Mouse (Mus musculus): ENCODE results near the gene Slc34a2.

Gene Slc34a2

DNA sequence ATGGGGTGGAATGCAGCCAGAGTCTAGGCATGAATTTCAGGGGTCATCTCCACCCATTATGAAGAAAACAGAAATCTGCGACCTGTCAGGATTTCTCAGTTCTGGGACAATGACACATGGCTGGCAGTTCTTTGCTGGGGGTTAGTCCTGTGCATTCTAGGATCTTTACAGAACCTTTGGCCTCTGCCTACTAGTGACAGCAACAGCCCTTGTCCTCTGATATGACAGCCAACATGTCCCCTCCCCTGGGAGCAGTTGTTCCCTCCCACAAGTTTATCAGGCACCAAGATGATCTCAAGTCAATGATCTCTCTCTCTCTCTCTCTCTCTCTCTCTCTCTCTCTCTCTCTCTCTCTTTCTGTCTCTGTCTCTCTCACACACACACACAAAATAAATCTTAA, 6.5 kb upstream of the Slc34a2 start:
- DNase-seq, result no peak

DNA sequence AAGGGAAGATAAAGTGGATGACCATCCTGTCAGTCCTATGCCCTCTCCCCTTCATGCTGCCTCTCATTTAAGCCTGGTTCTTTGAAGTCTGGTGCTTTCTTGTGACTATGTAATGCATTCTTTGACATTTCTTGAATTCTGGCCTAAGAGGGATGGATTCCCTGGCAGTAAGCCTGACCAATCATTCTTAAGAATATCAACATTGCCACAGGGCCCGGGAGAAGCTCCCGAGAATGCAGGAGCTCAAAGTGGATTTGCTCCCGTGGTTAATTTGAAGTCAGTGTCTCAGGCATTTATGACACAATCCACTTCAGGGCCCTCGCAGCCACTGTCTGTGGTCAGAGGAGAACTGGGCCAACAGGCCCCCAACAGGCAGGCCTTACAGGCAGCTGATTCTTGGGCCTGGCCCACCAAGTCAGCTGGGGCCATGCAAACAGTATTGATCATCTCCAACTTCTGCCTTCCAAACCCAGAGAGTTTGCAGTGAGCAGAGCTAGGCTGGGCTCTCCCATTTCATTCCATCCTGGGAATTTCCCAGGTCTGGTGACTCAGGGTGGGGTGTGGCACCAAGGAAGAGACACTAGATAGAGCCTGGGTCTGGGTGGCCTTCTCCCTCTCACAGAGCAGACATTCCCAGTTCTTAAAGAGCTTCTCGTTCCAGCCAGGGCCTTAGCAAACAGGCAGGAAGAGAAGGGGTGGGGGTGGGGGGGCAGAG, 4.3 kb downstream of the Slc34a2 start:
- DNase-seq, result no peak

DNA sequence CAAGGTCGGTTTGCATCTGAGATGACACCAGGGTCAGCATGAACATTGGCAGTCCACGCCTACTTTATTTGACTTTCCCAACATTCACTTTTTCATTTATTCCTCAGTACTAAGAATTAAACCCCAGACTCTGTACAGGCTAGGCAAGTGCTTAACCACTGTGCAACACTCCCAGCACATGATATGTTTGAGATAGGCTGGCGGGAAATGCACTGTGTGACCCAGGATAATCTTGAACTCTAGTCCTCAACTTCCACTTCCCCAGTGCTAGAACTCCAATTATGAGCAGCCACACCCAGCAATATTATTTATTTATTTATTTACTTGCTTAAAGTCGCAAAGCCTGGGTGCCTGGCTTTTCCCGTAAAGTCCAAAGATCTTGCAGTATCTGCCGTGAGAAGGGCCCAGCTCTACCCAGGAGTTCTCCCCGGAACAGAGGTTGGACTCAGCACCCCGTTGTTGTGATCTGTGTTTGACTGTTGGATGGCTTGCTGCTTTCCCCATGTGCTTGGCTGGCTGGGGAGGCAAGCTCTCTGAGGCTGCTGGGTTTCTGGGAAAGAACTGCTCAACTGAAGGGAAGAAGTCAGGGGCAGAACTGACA, 5.0 kb downstream of the Slc34a2 start:
- DNase-seq, result no peak

DNA sequence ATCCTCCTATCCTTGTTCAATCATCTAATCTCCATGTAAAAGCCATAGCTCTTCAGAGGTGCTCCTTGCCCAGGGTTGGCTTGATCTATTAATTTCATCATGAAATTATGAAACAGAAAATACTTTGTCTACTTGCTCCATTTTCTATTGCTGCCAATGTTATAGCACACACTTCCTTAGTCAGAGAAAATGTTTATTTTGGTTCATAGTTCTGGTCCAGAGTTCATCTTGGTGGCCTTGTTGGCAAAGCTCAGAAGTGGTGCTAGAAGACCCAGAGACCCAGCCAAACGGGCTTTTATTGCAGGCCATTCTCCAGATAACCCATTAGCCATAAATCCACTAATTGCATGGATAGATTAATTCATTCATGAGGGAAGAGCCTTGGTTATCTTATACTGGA, 5.8 kb downstream of the Slc34a2 start:
- no peak for DNase-seq

DNA sequence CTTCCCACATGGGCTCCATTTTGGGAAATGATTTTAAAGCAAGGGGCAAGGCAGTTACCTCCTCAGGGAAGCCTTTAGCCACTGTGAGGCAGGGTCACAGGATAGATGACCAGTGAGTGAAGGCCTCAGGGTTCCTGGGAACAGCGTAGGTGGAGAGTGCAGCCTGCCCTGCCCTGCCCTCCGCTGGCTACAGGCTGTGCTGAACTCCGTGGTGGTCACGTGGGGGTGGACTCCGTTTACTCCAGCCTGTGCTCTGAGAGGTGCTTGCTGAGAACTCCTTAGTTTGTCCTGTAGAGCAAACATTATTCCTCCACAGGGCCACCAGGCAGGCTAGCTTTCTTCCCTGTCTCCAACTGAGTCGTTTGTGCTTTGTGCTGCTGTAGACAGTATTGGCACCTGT, 10.1 kb downstream of the Slc34a2 start:
- DNase-seq, result no peak

DNA sequence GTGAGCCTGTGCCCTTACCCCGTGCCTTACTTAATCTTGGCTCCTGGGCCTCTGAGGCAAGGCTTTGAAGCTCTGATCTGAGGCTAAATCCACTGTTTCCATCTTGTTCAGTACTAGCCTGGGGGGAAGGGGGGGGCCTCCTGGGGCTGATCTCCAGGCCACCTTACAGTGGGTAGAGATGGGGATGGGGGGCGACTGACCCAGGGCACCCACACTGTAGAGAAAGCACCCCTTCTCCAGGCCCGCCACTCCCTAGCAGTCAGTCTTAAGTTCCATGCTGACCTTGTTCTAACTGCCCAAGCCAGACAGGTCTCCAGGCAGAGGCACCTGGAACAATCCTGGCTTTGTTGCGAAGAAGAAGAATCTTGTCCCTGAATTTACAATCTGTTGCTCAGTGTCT, 10.7 kb downstream of the Slc34a2 start:
- no peak for DNase-seq

DNA sequence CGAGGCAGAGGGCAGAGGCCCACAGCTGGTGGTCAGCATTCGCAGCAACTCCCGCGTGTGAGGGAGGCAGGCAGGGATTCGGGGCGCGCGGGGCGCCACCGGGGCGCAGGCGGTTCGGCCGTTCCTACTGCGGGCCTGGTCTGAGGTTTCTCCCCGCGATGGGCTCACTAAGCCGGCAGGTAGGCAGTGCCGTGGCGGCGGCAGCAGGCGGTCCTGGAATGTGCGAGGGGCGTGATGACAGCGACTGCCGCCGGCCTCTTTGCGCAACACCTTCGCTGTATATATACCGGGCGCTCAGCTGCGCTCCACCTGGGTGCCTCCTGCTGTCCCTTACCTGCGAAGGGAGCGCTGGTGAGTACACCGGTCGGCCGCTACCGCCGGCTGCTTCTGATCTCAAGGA, 11.2 kb downstream of the Slc34a2 start:
- DNase-seq, result no peak

DNA sequence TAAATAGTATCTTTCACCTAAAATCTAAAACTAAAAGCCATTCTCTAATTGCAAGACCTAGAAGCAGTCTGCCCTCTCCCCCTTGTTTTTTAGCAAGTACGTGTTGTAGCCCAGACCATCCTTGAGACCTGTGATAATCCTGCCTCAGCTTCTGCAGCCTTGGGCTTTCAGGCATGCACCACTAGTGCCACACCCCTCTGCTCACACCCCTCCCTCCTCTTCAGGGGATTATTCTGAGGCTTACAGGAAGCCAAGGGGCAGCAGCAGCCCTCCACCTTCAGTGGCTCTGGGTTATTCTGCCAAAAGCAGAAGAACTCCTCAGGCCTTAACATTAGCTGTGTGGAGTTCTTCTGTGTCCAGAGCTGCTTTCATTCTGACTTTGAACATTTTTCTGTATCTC, 13.1 kb downstream of the Slc34a2 start:
- no peak for DNase-seq

DNA sequence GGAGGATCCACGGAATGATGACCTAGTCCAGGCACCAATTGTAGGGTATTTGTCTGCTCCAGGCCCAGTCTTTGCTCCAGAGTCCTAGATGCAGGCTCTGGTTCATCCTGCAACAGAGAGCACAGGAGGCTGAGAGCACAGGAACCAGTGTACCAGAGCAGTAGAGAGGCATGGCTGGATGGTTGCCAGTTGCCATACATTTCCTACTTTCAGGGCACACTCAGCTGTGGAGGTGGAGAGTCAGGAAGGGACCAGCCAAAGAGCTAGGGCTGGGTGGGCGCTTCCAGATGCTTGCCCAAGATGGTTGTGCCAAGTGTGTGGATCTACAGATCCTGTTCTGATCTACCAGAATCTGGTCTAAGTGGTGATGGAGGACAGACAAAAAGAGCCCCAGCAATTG, 15.4 kb downstream of the Slc34a2 start:
- no peak for DNase-seq

DNA sequence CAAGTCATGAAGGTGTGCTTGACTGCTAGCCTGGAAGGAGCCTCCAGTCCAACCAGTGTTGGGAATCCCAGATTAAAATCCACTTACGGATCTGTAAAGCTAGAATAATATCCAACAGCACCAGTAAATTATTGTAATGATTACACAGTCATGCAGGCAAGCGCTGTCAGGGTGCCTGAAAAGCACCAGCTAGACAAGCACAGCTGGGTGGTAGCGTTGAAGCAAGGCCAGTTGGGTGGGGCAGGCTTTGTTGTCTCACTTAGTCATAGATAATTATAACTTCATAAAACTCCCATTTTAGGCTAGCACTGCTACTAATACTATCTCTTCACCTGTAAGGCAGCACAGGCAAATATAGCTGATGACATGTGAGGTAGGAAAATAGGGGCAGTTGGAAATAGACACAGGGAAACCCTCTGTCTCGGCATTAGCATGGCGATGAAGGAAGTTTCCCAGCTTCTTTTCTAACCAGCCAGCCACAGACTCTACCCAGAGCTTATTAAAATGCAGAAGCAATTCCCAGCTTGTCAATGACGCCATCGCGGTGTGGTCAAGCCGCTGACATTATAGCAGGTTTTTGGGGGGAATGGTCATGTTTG, 23.8 kb downstream of the Slc34a2 start:
- no peak for DNase-seq

DNA sequence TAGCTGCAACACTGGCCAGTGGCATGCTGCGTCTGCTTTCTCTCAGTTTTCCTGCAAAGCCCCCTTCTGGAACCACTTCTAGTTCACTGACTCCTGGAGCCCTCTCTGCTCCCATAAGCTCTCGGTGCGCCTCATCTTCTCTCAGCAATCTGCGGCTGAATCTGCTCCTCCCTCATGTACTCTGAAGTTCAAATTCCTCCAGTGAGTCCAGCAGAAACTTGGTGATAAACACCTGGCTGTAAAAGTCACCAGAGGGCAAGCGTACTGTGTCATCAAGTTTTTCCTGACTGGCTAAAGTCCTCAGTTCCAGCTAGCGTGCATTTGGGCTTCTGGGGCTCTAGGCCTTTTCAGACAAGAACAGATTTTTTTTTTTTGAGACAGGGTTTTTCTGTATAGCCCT, 36.7 kb downstream of the Slc34a2 start:
- no peak for DNase-seq

DNA sequence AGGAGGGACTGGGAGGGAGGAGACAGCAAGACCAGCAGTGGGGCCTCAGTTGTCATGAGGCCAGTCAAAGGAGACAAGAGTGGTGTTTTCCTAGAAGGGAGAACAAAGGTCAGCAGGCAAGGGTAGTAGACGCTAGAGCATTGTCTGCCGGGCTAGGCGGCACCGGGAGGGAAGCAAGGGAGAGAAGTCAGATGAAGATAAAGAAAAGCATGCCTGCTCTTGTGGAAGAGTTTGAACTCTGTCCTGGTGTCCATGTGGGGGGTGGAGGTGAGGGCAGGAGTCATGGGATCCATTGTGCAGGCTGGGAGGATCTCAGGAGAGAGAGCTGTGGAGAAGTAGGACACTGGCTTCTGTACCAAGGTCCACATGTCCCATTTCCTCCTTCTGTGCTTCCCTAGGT, 40.6 kb downstream of the Slc34a2 start:
- DNase-seq, result no peak

DNA sequence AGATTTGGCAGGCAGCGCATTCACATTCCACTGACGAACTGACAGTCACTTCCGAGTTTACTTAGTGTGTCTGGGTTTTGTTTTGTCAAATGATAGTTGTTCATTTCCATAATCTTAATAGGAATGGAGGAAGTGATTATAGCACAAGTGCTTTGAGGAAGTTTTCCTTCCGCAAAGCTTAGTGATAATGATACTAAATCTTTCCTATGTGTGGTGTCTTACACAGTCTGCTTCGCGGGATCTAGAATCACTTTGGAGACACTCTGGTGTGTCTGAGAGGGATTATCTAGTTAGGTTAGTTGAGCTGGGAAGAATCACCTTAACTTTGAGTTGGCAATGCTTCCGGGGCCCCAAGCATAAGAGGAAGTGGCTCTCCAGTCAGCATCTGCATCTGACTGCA, 49.6 kb downstream of the Slc34a2 start:
- DNase-seq, result no peak

DNA sequence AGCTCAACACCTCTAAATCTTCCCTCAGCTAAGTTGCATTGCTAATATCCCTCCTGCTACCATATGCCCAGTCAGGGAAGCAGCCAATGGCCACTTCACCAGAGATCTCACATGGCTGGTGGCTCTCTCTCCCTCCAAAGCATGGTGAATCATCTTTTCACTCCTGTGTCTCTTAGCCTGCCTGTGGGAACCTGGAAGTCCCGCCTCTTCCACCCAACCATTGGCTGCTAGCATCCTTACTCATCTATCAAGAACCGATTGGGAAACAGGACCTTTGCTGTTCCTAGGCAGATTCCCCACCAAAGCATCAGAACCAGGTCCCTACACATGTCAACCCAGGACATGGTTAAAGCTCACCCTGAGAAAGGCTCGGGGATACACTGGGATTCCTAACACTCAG, 53.5 kb downstream of the Slc34a2 start:
- no peak for DNase-seq

DNA sequence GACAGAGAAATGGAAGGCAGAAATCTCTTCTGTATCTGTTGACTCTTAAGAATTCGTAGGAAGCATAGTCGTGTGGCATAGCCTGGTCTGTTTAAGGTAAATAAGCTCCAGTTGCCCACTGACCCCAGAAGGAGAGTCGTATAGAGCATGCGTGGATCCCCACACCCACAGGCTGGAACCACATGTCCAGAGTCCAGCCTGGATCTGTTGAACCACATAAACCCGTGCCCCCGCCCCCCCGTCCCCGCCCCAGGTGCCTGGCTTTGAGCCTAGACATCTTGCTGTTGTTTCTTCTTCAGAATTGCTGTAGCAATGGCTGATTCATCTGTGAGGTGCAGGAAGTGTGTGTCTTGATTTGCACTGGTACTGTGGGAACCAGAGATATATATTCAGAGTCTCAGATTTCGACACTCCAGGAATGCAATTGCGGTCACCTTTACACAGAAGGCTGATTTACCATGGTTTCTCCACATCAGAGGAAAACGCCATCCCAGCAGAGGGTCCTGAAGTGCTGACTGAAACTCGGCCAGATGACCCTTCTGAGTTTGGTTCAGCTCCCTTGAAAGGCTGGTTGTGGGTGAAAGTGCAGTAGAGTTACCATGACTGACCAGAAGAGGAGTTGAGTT, 64.1 kb downstream of the Slc34a2 start:
- DNase-seq, result peak; percentile 11

DNA sequence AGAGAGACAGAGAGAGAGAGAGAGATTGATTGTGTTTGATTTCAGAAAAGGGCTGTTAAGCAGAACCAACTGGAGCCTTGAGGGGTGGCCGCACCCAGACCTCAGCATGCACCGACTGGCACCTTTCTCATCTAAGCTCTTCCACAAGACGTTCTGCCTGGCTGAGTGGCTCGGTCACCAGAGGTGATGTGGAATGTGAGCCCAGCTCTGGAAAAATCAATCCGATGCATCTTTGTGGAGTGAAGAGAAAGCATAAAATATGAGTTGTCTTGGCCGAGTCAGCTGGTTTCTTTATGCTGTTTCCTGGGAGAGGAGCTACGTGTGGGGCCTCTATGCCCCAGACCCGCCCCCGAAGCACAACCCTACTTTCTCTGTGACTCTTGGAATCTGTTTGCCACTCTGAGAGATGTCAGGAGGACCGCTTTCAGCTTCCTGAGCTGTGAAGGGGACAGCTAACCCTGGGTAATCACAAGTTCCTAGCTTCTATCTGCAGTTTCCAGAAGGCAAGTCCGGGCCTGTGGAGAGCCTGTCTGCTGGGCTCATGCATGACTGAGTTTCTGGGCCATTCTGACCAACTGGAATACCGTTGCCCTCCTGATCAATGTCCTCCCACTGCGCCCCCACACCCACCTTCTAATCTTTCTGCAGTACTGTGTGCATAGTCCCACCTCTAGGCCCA, 66.4 kb downstream of the Slc34a2 start:
- peak; percentile 45 for DNase-seq

DNA sequence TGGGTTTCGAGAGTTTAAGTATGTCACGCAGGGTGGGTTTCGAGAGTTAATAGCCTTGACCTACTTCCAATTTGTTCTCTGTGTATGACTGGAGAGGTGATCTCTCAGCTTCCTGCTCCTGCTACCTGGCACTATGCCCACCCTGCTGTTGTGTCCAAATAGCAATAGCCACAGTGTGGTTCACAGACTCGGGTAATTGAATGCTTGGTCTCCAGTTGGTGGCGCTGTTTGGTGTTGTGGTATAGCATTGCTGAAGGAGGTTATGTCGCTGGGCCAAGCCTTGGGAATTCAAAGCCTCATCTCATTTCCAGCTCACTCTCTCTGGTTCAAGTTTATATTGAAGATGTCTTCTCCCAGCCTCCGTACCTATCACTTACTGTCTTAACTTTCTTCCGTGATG, 67.8 kb downstream of the Slc34a2 start:
- peak; percentile 84 for DNase-seq

DNA sequence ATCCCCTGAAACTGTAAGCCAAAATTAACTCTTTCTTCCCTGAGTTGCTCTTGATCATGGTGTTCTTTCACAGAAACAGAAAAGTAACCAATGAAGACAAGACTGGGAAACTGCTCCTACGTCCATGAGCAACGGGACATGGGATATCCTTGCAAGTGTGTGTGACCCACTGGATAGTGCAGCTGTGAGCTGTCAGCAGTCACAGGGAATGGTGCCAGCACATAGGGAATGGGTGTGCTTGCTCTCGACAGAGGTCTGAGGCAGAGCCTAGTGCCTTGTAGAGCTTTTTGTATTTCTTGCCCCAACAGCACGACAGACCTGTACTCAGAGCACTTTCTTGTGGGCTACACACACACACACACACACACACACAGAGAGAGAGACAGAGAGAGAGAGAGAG, 68.2 kb downstream of the Slc34a2 start:
- peak; percentile 34 for DNase-seq

DNA sequence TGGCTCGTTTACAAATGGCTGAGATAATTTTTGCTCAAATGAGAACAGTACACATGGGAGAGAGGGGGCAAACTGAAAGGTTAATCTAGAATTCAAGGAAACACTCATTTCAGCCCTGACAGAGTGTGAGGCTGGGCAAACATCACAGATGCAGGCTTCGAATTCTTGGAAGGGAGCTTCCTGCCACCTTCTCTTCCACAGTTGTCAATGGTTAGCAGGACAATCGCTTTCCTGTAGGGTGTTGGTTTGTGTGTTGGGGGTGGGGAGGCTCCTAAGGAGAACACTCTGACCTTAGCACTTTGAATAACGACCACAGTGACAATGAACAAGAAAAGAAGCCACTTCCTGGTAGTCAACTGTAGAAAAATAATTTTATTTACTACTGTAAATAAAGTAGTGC, 68.8 kb downstream of the Slc34a2 start:
- DNase-seq, result no peak

DNA sequence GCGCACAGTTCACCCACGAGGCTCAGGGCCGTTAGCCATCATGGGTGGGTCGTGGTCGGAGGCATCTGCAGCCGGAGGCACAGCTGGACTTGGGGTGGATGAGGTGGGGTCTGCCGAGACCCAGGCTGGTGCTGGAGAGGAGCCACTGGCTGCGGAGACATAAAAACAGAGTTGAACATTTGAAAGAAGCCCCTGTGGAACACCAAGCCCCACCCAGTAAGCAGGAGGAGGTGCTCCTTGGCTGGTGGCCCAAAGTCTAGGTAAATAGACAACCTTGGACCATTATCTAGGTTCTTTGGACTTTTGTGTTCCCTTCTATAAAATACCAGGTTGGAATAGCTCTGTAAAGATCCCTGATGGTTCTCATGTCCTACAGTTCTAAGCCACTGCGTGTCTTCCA, 70.1 kb downstream of the Slc34a2 start:
- DNase-seq, result peak; percentile 23

DNA sequence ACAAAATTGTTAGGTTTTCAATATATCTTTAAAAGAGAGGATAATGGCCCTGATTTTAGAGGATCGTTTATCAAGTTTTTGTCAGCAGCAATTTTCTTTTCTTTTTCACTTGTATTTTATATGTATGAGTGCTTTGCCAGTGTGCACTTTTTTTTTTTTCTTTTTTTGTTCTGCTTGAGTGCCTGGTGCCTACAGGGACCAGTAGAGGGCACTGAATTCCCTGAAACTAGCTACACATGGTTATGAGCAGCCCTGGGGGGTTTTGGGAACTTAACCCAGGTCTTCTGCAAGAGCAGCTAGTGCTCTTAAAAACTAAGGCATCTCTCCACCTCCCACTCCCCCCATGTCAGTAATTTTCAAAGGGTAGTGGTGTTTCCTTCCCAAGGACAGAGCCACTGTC, 70.8 kb downstream of the Slc34a2 start:
- DNase-seq, result peak; percentile 37

DNA sequence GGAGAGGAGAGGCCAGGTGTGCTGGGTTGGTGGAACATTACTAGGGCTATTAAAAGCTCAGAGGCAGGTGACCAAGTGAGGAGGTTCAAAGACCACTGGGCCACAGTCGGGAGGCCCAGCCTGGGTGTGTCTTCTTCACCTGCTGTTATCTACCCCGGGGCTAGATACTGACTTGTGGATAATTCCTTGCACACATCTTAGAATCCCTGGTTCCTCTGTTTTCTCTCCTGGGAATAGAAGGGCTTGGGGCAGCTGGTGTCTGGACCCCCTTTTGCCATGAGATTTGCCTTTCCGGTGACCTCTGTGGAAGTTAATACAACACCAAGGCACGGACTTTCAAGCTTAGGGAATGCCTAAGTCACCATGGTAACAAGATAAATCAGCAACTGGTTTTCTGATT, 72.3 kb downstream of the Slc34a2 start:
- peak; percentile 19 for DNase-seq

DNA sequence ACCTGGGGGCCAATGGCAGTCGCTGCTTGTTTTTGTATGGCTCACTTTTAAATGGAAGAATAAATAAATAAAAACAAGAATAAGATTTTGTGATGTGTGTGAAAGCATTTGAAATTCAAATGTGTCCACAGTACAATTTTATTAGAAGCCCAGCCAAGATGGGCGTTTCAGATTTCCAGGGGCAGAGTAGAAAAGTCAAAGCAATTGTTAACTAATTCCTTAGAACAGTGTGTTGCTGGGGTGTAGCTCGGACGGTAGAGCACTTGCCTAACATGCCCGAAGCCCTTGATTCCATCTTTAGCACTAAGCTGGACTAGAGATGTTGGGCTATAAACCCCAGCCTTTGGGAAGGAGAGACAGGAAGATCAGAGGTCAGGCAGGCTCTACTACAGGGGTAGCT, 73.2 kb downstream of the Slc34a2 start:
- peak; percentile 7 for DNase-seq

DNA sequence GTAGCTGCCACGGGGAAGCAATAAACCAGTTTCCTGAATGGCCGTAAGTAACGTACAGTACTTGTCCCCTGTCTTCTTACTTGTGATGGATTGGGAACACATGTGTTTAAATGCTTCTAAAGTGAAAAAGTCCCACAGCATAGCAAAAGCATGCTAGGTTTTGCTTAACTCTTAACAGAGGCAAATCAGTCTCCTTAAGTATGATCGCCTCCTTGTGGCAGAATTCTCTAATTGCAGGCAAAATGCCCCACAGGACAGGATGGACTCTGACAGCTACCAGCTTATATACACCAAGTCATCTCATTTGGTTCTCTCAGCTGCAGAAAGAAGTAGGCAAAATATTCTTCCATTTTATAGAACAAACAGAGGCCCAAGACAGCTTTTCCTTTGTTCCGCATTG, 75.1 kb downstream of the Slc34a2 start:
- peak; percentile 23 for DNase-seq
